Mouse (Mus musculus) large intestine, adult 2 months (tissue): ENCODE measurements around the gene Sidt1. TPM values are rescaled to one million over a fixed set of nuclear protein-coding genes. Genes with fewer than 3 reads are reported as not detected.

Experiments used
- DNase-seq: peaks from one replicate; pipeline ENCODE4 v3.0.0-alpha.2; 2012; ENCODE audit warnings: low read depth, low spot score
- WGBS: fragments of 180-500 bp; shearing (Covaris S2); methylation state at CpG from one replicate; pipeline ENCODE4 v1.1.7; 2018; 5-methylcytosine and 5-hydroxymethylcytosine counted together
- polyA plus RNA-seq: library from polyadenylated mRNA; depleted of rRNA; stranded (reverse); fragments of >200 nt; gene quantifications from 2 replicates; pipeline ENCODE4 v1.2.3, GENCODE M21; 2012; rRNA removed

The Sidt1 gene
- polyA plus RNA-seq, 1 experiment: 9.9 TPM

GRCm38 (mm10) chr16:44200146-44200545 is 132.8 kb downstream of the Sidt1 start:
- DNase-seq: no peak
- WGBS: 92% methylated on average over 4 of the region's 4 CpGs

- 88% methylated on average over 14 of the region's 14 CpGs for WGBS
- DNase-seq: no peak
Measured at GRCm38 (mm10) chr16:44199066-44199703, 133.8 kb downstream of the Sidt1 start.

GRCm38 (mm10) chr16:44190968-44191367 is 142.0 kb downstream of the Sidt1 start:
- 96% methylated on average over 2 of the region's 2 CpGs for WGBS
- DNase-seq: no peak

Other genes with a start within 250 kb of the Sidt1 start
- gene Atp6v1a, start 193.5 kb downstream of the Sidt1 start, polyA plus RNA-seq: 11.0 and 15.6 TPM in 2 replicates
- 5.2 and 6.0 TPM in 2 replicates for gene Naa50, start 193.4 kb downstream of the Sidt1 start, polyA plus RNA-seq
- 6.1 and 9.8 TPM in 2 replicates for gene Usf3, start 159.9 kb downstream of the Sidt1 start, polyA plus RNA-seq
- 5.1 and 5.4 TPM in 2 replicates for gene Spice1, start 13.9 kb upstream of the Sidt1 start, polyA plus RNA-seq
- not detected in 2 replicates for gene Cfap44, start 61.6 kb upstream of the Sidt1 start, polyA plus RNA-seq
- gene Boc, start 225.7 kb upstream of the Sidt1 start, polyA plus RNA-seq: 4.4 and 5.2 TPM in 2 replicates